Mouse (Mus musculus) right cerebral cortex, adult 2 months (tissue): ENCODE data around the gene Plce1.

Experiments
- DNase-seq, 2 experiments: peaks; one replicate each; pipeline ENCODE4 v3.0.0; 2021 to 2022; ENCODE audit warnings: low spot score in 2 of 2

Plce1 gene

GRCm38 (mm10) chr19:38582861-38583260 lies 102.0 kb downstream of the Plce1 start:
- DNase-seq = no peak

GRCm38 (mm10) chr19:38587559-38587958 lies 106.7 kb downstream of the Plce1 start:
- no peak for DNase-seq

- no peak for DNase-seq
These were observed 108.6 kb downstream of the Plce1 start for GRCm38 (mm10) chr19:38589466-38589865.

GRCm38 (mm10) chr19:38589941-38590340 lies 109.0 kb downstream of the Plce1 start:
- no peak for DNase-seq

- DNase-seq = no peak
These were observed 111.8 kb downstream of the Plce1 start for GRCm38 (mm10) chr19:38592566-38593224.

GRCm38 (mm10) chr19:38593225-38593897 lies 112.5 kb downstream of the Plce1 start:
- DNase-seq = peak; percentile 8 to 14

- DNase-seq = no peak
These were observed 115.2 kb downstream of the Plce1 start for GRCm38 (mm10) chr19:38596096-38596495.

- no peak for DNase-seq
These were observed 116.5 kb downstream of the Plce1 start for GRCm38 (mm10) chr19:38597392-38597791.

- no peak for DNase-seq
These were observed 118.1 kb downstream of the Plce1 start for GRCm38 (mm10) chr19:38599001-38599400.

- no peak for DNase-seq
These were observed 120.2 kb downstream of the Plce1 start for GRCm38 (mm10) chr19:38601127-38601526.

GRCm38 (mm10) chr19:38602811-38603210 lies 121.9 kb downstream of the Plce1 start:
- no peak for DNase-seq

GRCm38 (mm10) chr19:38607236-38607635 lies 126.3 kb downstream of the Plce1 start:
- DNase-seq = no peak

- DNase-seq = no peak
These were observed 128.2 kb downstream of the Plce1 start for GRCm38 (mm10) chr19:38608951-38609654.

GRCm38 (mm10) chr19:38610291-38610690 lies 129.4 kb downstream of the Plce1 start:
- no peak for DNase-seq

- DNase-seq = no peak
These were observed 129.9 kb downstream of the Plce1 start for GRCm38 (mm10) chr19:38610809-38611208.

- no peak for DNase-seq
These were observed 133.3 kb downstream of the Plce1 start for GRCm38 (mm10) chr19:38614067-38614675.

GRCm38 (mm10) chr19:38615356-38615755 lies 134.4 kb downstream of the Plce1 start:
- no peak for DNase-seq

- DNase-seq = no peak
These were observed 139.2 kb downstream of the Plce1 start for GRCm38 (mm10) chr19:38620134-38620533.

- DNase-seq = no peak
These were observed 140.6 kb downstream of the Plce1 start for GRCm38 (mm10) chr19:38621546-38621945.

- no peak for DNase-seq
These were observed 145.5 kb downstream of the Plce1 start for GRCm38 (mm10) chr19:38626246-38627015.

- DNase-seq = no peak
These were observed 146.3 kb downstream of the Plce1 start for GRCm38 (mm10) chr19:38627075-38627768.
